Mouse (Mus musculus) forebrain, postnatal 0 days (tissue): ENCODE measurements around the gene Wwc2. TPM values are rescaled to one million over a fixed set of nuclear protein-coding genes. Genes with fewer than 3 reads are reported as not detected.

Experiments used
- ATAC-seq: fragments of 200-750 bp; cut with Nextera tagmentation; 2 replicates; pipeline ENCODE4 v1.8.0; 2017; ENCODE audit warnings: mild to moderate bottlenecking, moderate library complexity
- DNase-seq: peaks from one replicate; pipeline ENCODE4 v3.0.0-alpha.2; 2015
- H3K27ac ChIP-seq: fragments of 300-500 bp; sonication (generic); 2 replicates; pipeline ENCODE4 v1.5.1; 2014; ENCODE audit warnings: low read depth, mild to moderate bottlenecking, antibody characterized with exemption, low read length, moderate library complexity, mixed read lengths
- H3K27me3 ChIP-seq: fragments of 300-500 bp; sonication (generic); 2 replicates; pipeline ENCODE4 v1.6.1; 2014; ENCODE audit warnings: mild to moderate bottlenecking, low read length, mixed read lengths; ENCODE audit not compliant: insufficient read depth
- H3K36me3 ChIP-seq: fragments of 300-500 bp; sonication (generic); 2 replicates; pipeline ENCODE4 v1.6.1; 2014; ENCODE audit warnings: mild to moderate bottlenecking, moderate library complexity; ENCODE audit not compliant: insufficient read depth
- H3K4me1 ChIP-seq: fragments of 300-500 bp; sonication (generic); 2 replicates; pipeline ENCODE4 v1.6.1; 2014; ENCODE audit warnings: antibody characterized with exemption; ENCODE audit not compliant: insufficient read depth
- H3K4me2 ChIP-seq: fragments of 300-500 bp; sonication (generic); 2 replicates; pipeline ENCODE4 v1.6.1; 2014; ENCODE audit warnings: low read depth, mild to moderate bottlenecking, moderate library complexity
- H3K4me3 ChIP-seq: fragments of 300-500 bp; sonication (generic); 2 replicates; pipeline ENCODE4 v1.5.1; 2014; ENCODE audit warnings: low read depth, low read length, mixed read lengths
- H3K9ac ChIP-seq: fragments of 300-500 bp; sonication (generic); 2 replicates; pipeline ENCODE4 v1.6.1; 2014; ENCODE audit warnings: mild to moderate bottlenecking
- H3K9me3 ChIP-seq: fragments of 300-500 bp; sonication (generic); 2 replicates; pipeline ENCODE4 v1.6.1; 2016; ENCODE audit warnings: low read length
- CTCF ChIP-seq: sonication (generic); IDR thresholded peaks from 2 replicates; pipeline ENCODE4 v1.5.1; 2016; ENCODE audit warnings: antibody characterized with exemption, control low read depth, low read depth
- WGBS: fragments of 180-500 bp; shearing (Covaris S2); extraction: QIAGEN DNeasy Blood & Tissue Kit; methylation state at CpG from one replicate; pipeline ENCODE4 v1.1.7; 2014; 5-methylcytosine and 5-hydroxymethylcytosine counted together
- polyA plus RNA-seq: library from polyadenylated mRNA; unstranded; fragments of >200 nt; fragmentation: Nextera tagmentation; extraction: Ambion mirVana; gene quantifications from 2 replicates; pipeline ENCODE4 v1.2.1, GENCODE M21; 2015
- total RNA-seq: library from RNA; depleted of rRNA; stranded (reverse); fragments of >200 nt; gene quantifications from 2 replicates; pipeline ENCODE4 v1.2.3, GENCODE M21; 2014

Gene Wwc2
- total and polyA plus RNA-seq, 2 experiments from 2014 or later, result 4.7 to 8.4 TPM

DNA sequence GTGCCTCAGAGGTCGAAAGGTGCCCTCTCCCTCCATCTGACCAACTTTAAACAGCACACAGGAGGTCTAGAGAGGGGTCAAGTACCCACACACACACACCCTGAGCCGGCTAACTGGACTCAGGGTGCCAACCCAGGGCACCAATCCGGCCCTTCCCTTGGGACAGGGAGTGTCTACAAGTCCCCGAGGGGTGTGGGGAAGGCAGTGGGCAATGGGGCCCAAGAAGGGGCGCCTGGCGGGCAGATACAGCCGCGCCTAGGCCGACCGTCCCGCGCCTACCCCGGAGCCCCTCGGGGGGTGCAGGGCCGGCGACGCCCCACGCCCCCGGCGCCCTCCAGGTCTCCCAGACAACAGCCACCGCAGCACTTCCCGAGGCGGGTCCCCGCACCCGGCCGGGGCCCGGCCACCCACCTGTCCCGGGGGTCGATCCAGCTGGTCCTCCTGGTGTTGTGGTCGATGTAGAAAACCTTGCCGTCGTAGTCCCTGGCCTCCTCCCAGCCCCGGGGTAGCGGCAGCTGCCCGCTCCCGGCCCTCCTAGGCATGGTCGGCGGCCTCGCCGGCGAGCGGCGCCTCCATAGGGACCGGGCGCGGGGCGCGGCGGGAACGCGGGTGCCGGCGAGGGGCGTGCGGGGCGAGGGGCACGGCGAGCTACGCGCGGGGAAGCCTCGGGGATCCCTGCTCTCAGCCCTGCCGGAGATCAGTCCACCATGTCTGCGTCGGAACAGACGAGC lies 904 bp downstream of the Wwc2 start:
- 1% methylated on average over 43 of the region's 66 CpGs for WGBS
- no peaks in the 10 kb centered on the region for H3K36me3 ChIP-seq
- peak overlapping the region; percentile 78 for H3K4me3 ChIP-seq
- H3K9me3 ChIP-seq, result no peaks in the 10 kb centered on the region
- H3K27me3 ChIP-seq, result no peaks in the 10 kb centered on the region; the same call in 1 of the 2 replicates
- H3K4me1 ChIP-seq, result peaks cover 13% of the 10 kb centered on the region; the same call in 1 of the 2 replicates
- TF ChIP-seq CTCF, result no peak
- H3K27ac ChIP-seq, result peak overlapping the region; percentile 62
- ATAC-seq (peak; percentile 75), DNase-seq (no peak)
- H3K9ac ChIP-seq, result peak overlapping the region; percentile 82
- peak overlapping the region; percentile 89 for H3K4me2 ChIP-seq

DNA sequence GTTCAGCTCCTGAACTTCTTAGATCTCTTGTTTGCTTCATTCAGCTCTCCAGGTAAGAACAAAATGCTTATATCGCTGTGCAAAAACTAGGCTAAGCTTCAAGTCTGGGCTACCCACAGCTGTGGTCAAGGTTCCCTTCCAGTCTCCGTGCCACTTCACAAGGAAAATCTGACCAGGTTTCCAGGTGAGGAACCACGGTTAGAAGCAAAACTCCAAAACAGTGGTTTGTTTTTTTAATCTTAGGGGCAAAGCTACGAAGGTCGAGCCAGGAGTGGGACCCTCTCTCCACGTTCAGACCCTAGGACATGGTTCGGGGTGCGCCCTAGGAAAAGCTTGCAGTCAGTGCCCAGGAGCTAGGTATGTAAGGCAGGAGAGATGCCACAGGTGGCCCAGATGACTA lies 1.5 kb downstream of the Wwc2 start:
- Histone ChIP-seq H3K4me2 (peak overlapping the region; percentile 89), H3K27ac (no peak overlapping the region), H3K4me1 (peaks cover 13% of the 10 kb centered on the region; the same call in 1 of the 2 replicates), H3K9ac (peak overlapping the region; percentile 82), H3K9me3 (no peaks in the 10 kb centered on the region), H3K36me3 (no peaks in the 10 kb centered on the region), H3K27me3 (no peaks in the 10 kb centered on the region; the same call in 1 of the 2 replicates), H3K4me3 (peak overlapping the region; percentile 78)
- WGBS, result 22% methylated on average over 8 of the region's 8 CpGs
- no peak for DNase-seq
- ATAC-seq, result no peak
- TF ChIP-seq CTCF, result no peak

DNA sequence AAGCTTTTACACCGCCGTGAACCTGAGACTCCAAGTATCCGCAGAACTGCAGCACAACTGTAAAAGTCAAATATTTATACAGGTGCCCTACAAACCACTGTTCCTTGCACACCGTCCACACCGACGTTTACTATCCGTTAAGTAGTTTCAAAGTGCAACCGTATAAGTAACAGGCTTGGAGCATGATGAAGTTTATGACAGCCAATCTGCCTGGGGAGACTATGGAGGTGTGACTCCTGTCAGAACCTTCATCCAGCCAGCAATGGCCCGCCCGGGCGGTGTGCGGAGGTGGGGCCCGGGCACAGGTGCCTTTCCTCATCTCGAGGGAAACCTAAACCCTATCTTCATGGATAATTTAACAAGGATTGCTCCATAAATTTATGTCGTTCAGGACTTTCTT lies 2.6 kb downstream of the Wwc2 start:
- H3K36me3 ChIP-seq, result no peaks in the 10 kb centered on the region
- no peaks in the 10 kb centered on the region for H3K9me3 ChIP-seq
- H3K27ac ChIP-seq, result no peak overlapping the region
- H3K4me2 ChIP-seq, result no peak overlapping the region
- TF ChIP-seq CTCF, result no peak
- H3K27me3 ChIP-seq, result no peaks in the 10 kb centered on the region; the same call in 1 of the 2 replicates
- no peak overlapping the region for H3K9ac ChIP-seq
- ATAC-seq, result no peak
- no peak for DNase-seq
- peaks cover 13% of the 10 kb centered on the region; the same call in 1 of the 2 replicates for H3K4me1 ChIP-seq
- 88% methylated on average over 15 of the region's 15 CpGs for WGBS
- no peak overlapping the region for H3K4me3 ChIP-seq

GRCm38 (mm10) chr8:47985644-47986043 lies 5.1 kb downstream of the Wwc2 start:
- TF ChIP-seq CTCF, result no peak
- Histone ChIP-seq H3K27ac (no peak overlapping the region), H3K36me3 (no peaks in the 10 kb centered on the region), H3K9me3 (no peaks in the 10 kb centered on the region), H3K4me1 (peaks cover 10% of the 10 kb centered on the region; the same call in 1 of the 2 replicates), H3K4me3 (no peak overlapping the region), H3K27me3 (no peaks in the 10 kb centered on the region; the same call in 1 of the 2 replicates), H3K4me2 (no peak overlapping the region), H3K9ac (no peak overlapping the region)
- no peak for DNase-seq
- no peak for ATAC-seq
- WGBS, result 39% methylated on average over 10 of the region's 10 CpGs

- peak; percentile 49; the same call in 1 of the 2 replicates for ATAC-seq
Observed at GRCm38 (mm10) chr8:47985243-47985642, 5.5 kb downstream of the Wwc2 start.

GRCm38 (mm10) chr8:47981075-47981474 lies 9.6 kb downstream of the Wwc2 start:
- 87% methylated on average over 6 of the region's 6 CpGs for WGBS
- Histone ChIP-seq H3K27me3 (no peaks in the 10 kb centered on the region), H3K4me3 (no peak overlapping the region), H3K4me2 (no peak overlapping the region), H3K4me1 (no peaks in the 10 kb centered on the region), H3K9ac (no peak overlapping the region), H3K36me3 (no peaks in the 10 kb centered on the region), H3K27ac (no peak overlapping the region), H3K9me3 (no peaks in the 10 kb centered on the region)
- no peak for ATAC-seq
- TF ChIP-seq CTCF, result no peak
- no peak for DNase-seq

More at GRCm38 (mm10) chr8:47985243-47985642, 5.5 kb downstream of the Wwc2 start:
- Histone ChIP-seq H3K4me3 (no peak overlapping the region), H3K4me2 (no peak overlapping the region), H3K27ac (no peak overlapping the region), H3K36me3 (no peaks in the 10 kb centered on the region), H3K9ac (no peak overlapping the region), H3K27me3 (no peaks in the 10 kb centered on the region; the same call in 1 of the 2 replicates), H3K9me3 (no peaks in the 10 kb centered on the region), H3K4me1 (peaks cover 10% of the 10 kb centered on the region; the same call in 1 of the 2 replicates)
- DNase-seq, result peak; percentile 41
- no peak for TF ChIP-seq CTCF

DNA sequence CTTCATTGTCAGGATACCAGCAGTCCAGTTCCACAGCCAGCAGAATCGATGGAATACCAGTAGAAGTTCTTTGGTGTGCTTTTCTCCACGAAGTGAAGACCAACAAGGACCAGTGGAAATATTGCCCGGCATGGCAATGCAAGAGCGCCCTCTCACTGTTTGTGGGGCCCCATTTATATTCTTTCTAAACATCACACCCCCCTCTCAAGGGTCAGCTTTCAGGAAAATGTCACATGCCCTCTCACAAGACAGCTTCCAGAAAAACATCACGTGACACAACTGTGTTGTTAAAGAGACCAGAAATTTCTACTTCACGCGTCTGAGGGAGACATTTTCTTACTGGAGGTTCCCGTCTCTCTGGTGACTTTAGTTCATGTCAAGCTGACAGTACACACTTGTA lies 10.8 kb downstream of the Wwc2 start:
- 93% methylated on average over 8 of the region's 8 CpGs for WGBS
- no peak overlapping the region for H3K4me2 ChIP-seq
- DNase-seq (no peak), ATAC-seq (no peak)
- no peaks in the 10 kb centered on the region for H3K4me1 ChIP-seq
- H3K27ac ChIP-seq, result no peak overlapping the region
- no peak overlapping the region for H3K9ac ChIP-seq
- H3K4me3 ChIP-seq, result no peak overlapping the region
- no peaks in the 10 kb centered on the region for H3K27me3 ChIP-seq
- no peaks in the 10 kb centered on the region for H3K36me3 ChIP-seq
- TF ChIP-seq CTCF, result no peak
- H3K9me3 ChIP-seq, result no peaks in the 10 kb centered on the region
